Mouse (Mus musculus) MEL (cell line): ENCODE measurements around the gene Tlk1. TPM values are rescaled to one million over a fixed set of nuclear protein-coding genes. Genes with fewer than 3 reads are reported as not detected.

Experiments
- DNase-seq: peaks from one replicate; pipeline ENCODE4 v3.0.0; 2011; ENCODE audit warnings: low read depth, low spot score
- H3K27ac ChIP-seq: 2 replicates; pipeline ENCODE4 v1.5.1; 2012; ENCODE audit warnings: low read depth, mild to moderate bottlenecking, control low read depth, low read length, moderate library complexity; ENCODE audit not compliant: control insufficient read depth
- H3K27me3 ChIP-seq, 2 experiments: fragments of 150-350 bp in 1 of 2; sonication (generic) in 1 of 2; 2 replicates each; pipeline ENCODE4 v1.6.1; 2012; ENCODE audit warnings: low read length in 2 of 2, mild to moderate bottlenecking in 2 of 2, improper control_type of control experiment in 1 of 2, moderate library complexity in 1 of 2; ENCODE audit not compliant: insufficient read depth in 2 of 2, control insufficient read depth in 1 of 2
- H3K36me3 ChIP-seq, 2 experiments: 2 replicates each; pipeline ENCODE4 v1.6.1; 2012 to 2014; ENCODE audit warnings: low read length in 2 of 2, improper control_type of control experiment in 1 of 2, inconsistent platforms in 1 of 2, mild to moderate bottlenecking in 1 of 2; ENCODE audit not compliant: insufficient read depth in 2 of 2, control insufficient read depth in 1 of 2
- H3K4me1 ChIP-seq, 2 experiments: fragments of 150-350 bp in 1 of 2; sonication (generic) in 1 of 2; 2 replicates each; pipeline ENCODE4 v1.6.1; 2012; ENCODE audit warnings: low read length in 2 of 2, improper control_type of control experiment in 1 of 2, mild to moderate bottlenecking in 1 of 2; ENCODE audit not compliant: insufficient read depth in 2 of 2, control insufficient read depth in 1 of 2
- H3K4me3 ChIP-seq, 2 experiments: fragments of 150-350 bp in 1 of 2; sonication (generic) in 1 of 2; 2 replicates each; pipeline ENCODE4 v1.5.1; 2012; ENCODE audit warnings: low read depth in 2 of 2, low read length in 2 of 2, mild to moderate bottlenecking in 2 of 2, moderate library complexity in 2 of 2, control low read depth in 1 of 2, improper control_type of control experiment in 1 of 2; ENCODE audit not compliant: control insufficient read depth in 1 of 2, insufficient read depth in 1 of 2
- H3K79me2 ChIP-seq: 2 replicates; pipeline ENCODE4 v1.6.1; 2012; ENCODE audit warnings: mild to moderate bottlenecking, low read length, moderate library complexity; ENCODE audit not compliant: control insufficient read depth, poor library complexity, insufficient read depth
- H3K9ac ChIP-seq: 2 replicates; pipeline ENCODE4 v1.6.1; 2012; ENCODE audit warnings: low read depth, mild to moderate bottlenecking, control low read depth, low read length, moderate library complexity; ENCODE audit not compliant: control insufficient read depth, poor library complexity, severe bottlenecking
- H3K9me3 ChIP-seq: fragments of 150-350 bp; sonication (generic); replicated peaks from 2 replicates; pipeline ENCODE4 v1.6.1; 2012; ENCODE audit warnings: mild to moderate bottlenecking, low read length, improper control_type of control experiment, moderate library complexity; ENCODE audit not compliant: insufficient read depth
- CHD2 ChIP-seq: IDR thresholded peaks from 2 replicates; pipeline ENCODE4 v1.6.1; 2011; ENCODE audit warnings: low read length, improper control_type of control experiment
- E2F4 ChIP-seq: IDR thresholded peaks from 2 replicates; pipeline ENCODE4 v1.6.1; 2011; ENCODE audit warnings: low read depth, low read length, improper control_type of control experiment, borderline replicate concordance
- EP300 ChIP-seq, 2 experiments: IDR thresholded peaks; 2 replicates each; pipeline ENCODE4 v1.6.1; 2011; ENCODE audit warnings: improper control_type of control experiment in 2 of 2, low read length in 2 of 2, low read depth in 1 of 2, mild to moderate bottlenecking in 1 of 2
- ETS1 ChIP-seq: IDR thresholded peaks from 2 replicates; pipeline ENCODE4 v1.6.1; 2012; ENCODE audit warnings: low read depth, mild to moderate bottlenecking, inconsistent platforms, low read length, improper control_type of control experiment, moderate library complexity
- GABPA ChIP-seq: IDR thresholded peaks from 2 replicates; pipeline ENCODE4 v1.6.1; 2012; ENCODE audit warnings: low read depth, mild to moderate bottlenecking, inconsistent platforms, low read length, improper control_type of control experiment, moderate library complexity
- KAT2A ChIP-seq: conservative IDR thresholded peaks from 2 replicates; pipeline ENCODE4 v1.6.1; 2012; ENCODE audit warnings: low read depth, low read length, improper control_type of control experiment, inconsistent platforms
- MAFK ChIP-seq: IDR thresholded peaks from 2 replicates; pipeline ENCODE4 v1.6.1; 2011; ENCODE audit warnings: low read depth, mild to moderate bottlenecking, low read length, improper control_type of control experiment, borderline replicate concordance
- MAZ ChIP-seq: IDR thresholded peaks from 2 replicates; pipeline ENCODE4 v1.6.1; 2012; ENCODE audit warnings: low read depth, mild to moderate bottlenecking, inconsistent platforms, low read length, improper control_type of control experiment
- MEF2A ChIP-seq: IDR thresholded peaks from 2 replicates; pipeline ENCODE4 v1.6.1; 2014; ENCODE audit warnings: low read depth, mild to moderate bottlenecking, inconsistent platforms, low read length, improper control_type of control experiment; ENCODE audit not compliant: poor library complexity, insufficient replicate concordance, severe bottlenecking; ENCODE audit errors: extremely low read depth
- POLR2A ChIP-seq, 2 experiments: IDR thresholded peaks; 2 replicates each; pipeline ENCODE4 v1.6.1; 2011 to 2012; ENCODE audit warnings: low read length in 2 of 2, mild to moderate bottlenecking in 2 of 2, control low read depth in 1 of 2, improper control_type of control experiment in 1 of 2, low read depth in 1 of 2, moderate library complexity in 1 of 2; ENCODE audit not compliant: control insufficient read depth in 1 of 2, insufficient read depth in 1 of 2, poor library complexity in 1 of 2
- POLR2AphosphoS2 ChIP-seq: IDR thresholded peaks from 2 replicates; pipeline ENCODE4 v1.6.1; 2011; ENCODE audit warnings: low read length, improper control_type of control experiment
- POLR2AphosphoS5 ChIP-seq: IDR thresholded peaks from 2 replicates; pipeline ENCODE4 v1.6.1; 2012; ENCODE audit warnings: low read depth, borderline replicate concordance, mild to moderate bottlenecking, inconsistent platforms, low read length, moderate library complexity, mixed read lengths
- RCOR1 ChIP-seq: IDR thresholded peaks from 2 replicates; pipeline ENCODE4 v1.6.1; 2012; ENCODE audit warnings: low read depth, mild to moderate bottlenecking, inconsistent platforms, low read length, improper control_type of control experiment
- SIN3A ChIP-seq: IDR thresholded peaks from 2 replicates; pipeline ENCODE4 v1.6.1; 2012; ENCODE audit warnings: low read length, improper control_type of control experiment, inconsistent platforms
- TAL1 ChIP-seq: IDR thresholded peaks from 2 replicates; pipeline ENCODE4 v1.6.1; 2012; ENCODE audit warnings: mild to moderate bottlenecking, inconsistent platforms, low read length, moderate library complexity, mixed read lengths
- TCF12 ChIP-seq: IDR thresholded peaks from 2 replicates; pipeline ENCODE4 v1.6.1; 2014; ENCODE audit warnings: low read depth, mild to moderate bottlenecking, inconsistent platforms, low read length, improper control_type of control experiment, moderate library complexity
- ZMIZ1 ChIP-seq: IDR thresholded peaks from 2 replicates; pipeline ENCODE4 v1.6.1; 2012; ENCODE audit warnings: low read depth, mild to moderate bottlenecking, inconsistent platforms, low read length, improper control_type of control experiment, moderate library complexity
- polyA plus RNA-seq, 2 experiments: library from polyadenylated mRNA; stranded (reverse) in 1 of 2; unstranded in 1 of 2; fragments of >175 nt in 1 of 2; fragments of >200 nt in 1 of 2; gene quantifications; 2 replicates each; pipeline versions ENCODE4 v1.2.1 to v1.2.4; 2012; ENCODE audit warnings: low replicate concordance in 2 of 2, low read depth in 1 of 2; ENCODE audit not compliant: insufficient read length in 2 of 2, insufficient read depth in 1 of 2, missing spikeins in 1 of 2
- total RNA-seq: library from RNA; depleted of rRNA; stranded (reverse); fragments of 300-350 nt; gene quantifications from 2 replicates; pipeline ENCODE4 v1.2.3, GENCODE M21; 2012

Tlk1 gene
- total and polyA plus RNA-seq, 3 experiments, result 20.5 to 57.0 (median 56.6) TPM

GRCm38 (mm10) chr2:70710236-70710635 lies 115.3 kb downstream of the Tlk1 start:
- Histone ChIP-seq H3K9me3 (no peaks in the 10 kb centered on the region), H3K27me3 (no peaks in the 10 kb centered on the region), H3K9ac (no peak overlapping the region), H3K36me3 (peaks cover 3 to 21% of the 10 kb centered on the region in 2 experiments; a peak in 3 of 4 replicates), H3K4me3 (no peak overlapping the region), H3K27ac (no peak overlapping the region), H3K79me2 (no peaks in the 10 kb centered on the region), H3K4me1 (no peaks in the 10 kb centered on the region)
- TF ChIP-seq E2F4, result no peak
- no peak for TF ChIP-seq ZMIZ1
- TF ChIP-seq TAL1, result no peak
- no peak for TF ChIP-seq POLR2A (IDR thresholded peaks at IDR 0.05; ENCODE audit: control insufficient read depth in 1 of 2, insufficient read depth in 1 of 2, low read depth in 1 of 2, low read length in 2 of 2, poor library complexity in 1 of 2)
- no peak for TF ChIP-seq MEF2A
- TF ChIP-seq ETS1, result no peak
- TF ChIP-seq GABPA, result no peak
- TF ChIP-seq SIN3A, result no peak
- TF ChIP-seq EP300 (IDR thresholded peaks at IDR 0.05; ENCODE audit: low read depth in 1 of 2, low read length in 2 of 2), result no peak
- no peak for TF ChIP-seq POLR2AphosphoS5
- no peak for DNase-seq

GRCm38 (mm10) chr2:70708986-70709730 lies 116.4 kb downstream of the Tlk1 start:
- Histone ChIP-seq H3K27me3 (no peaks in the 10 kb centered on the region), H3K79me2 (no peaks in the 10 kb centered on the region), H3K4me1 (no peaks in the 10 kb centered on the region; a peak in 1 of 4 replicates), H3K27ac (no peak overlapping the region), H3K9ac (no peak overlapping the region), H3K4me3 (no peak overlapping the region), H3K36me3 (peaks cover 3 to 14% of the 10 kb centered on the region in 2 experiments; a peak in 3 of 4 replicates), H3K9me3 (no peaks in the 10 kb centered on the region)
- no peak for DNase-seq
- TF ChIP-seq EP300 (IDR thresholded peaks at IDR 0.05; ENCODE audit: low read depth in 1 of 2, low read length in 2 of 2), result 0 out of 4 replicates have a peak, but pooled peaks of 1 of the 2 experiments have one; percentile 11
- TF ChIP-seq CHD2, result no peak
- no peak for TF ChIP-seq SIN3A
- no peak for TF ChIP-seq KAT2A
- TF ChIP-seq TAL1, result no peak

- peak; percentile 75 for DNase-seq
- Histone ChIP-seq H3K4me1 (peaks cover 0 to 4% of the 10 kb centered on the region in 2 experiments; a peak in 1 of 4 replicates), H3K36me3 (no peaks in the 10 kb centered on the region), H3K9me3 (no peaks in the 10 kb centered on the region), H3K79me2 (no peaks in the 10 kb centered on the region), H3K4me3 (no peak overlapping the region), H3K27me3 (no peaks in the 10 kb centered on the region), H3K27ac (no peak overlapping the region), H3K9ac (no peak overlapping the region)
- TF ChIP-seq MAFK (no peak), POLR2AphosphoS2 (no peak), RCOR1 (no peak), MAZ (peak; percentile 92; the same call in 1 of the 2 replicates), TCF12 (no peak), POLR2AphosphoS5 (no peak)
Observed at GRCm38 (mm10) chr2:70702403-70702802, 123.1 kb downstream of the Tlk1 start.
